Mouse (Mus musculus) bone marrow macrophage, adult 2 months (primary cell): Measurements from ENCODE around the gene Cytip.

Source experiments
- CTCF ChIP-seq: IDR thresholded peaks from 2 replicates; pipeline ENCODE4 v1.5.1; 2012; ENCODE audit warnings: low read depth, mild to moderate bottlenecking, low read length, moderate library complexity
- POLR2A ChIP-seq: IDR thresholded peaks from 2 replicates; pipeline ENCODE4 v1.6.1; 2012; ENCODE audit warnings: mild to moderate bottlenecking, low read depth, low read length, borderline replicate concordance

DNA sequence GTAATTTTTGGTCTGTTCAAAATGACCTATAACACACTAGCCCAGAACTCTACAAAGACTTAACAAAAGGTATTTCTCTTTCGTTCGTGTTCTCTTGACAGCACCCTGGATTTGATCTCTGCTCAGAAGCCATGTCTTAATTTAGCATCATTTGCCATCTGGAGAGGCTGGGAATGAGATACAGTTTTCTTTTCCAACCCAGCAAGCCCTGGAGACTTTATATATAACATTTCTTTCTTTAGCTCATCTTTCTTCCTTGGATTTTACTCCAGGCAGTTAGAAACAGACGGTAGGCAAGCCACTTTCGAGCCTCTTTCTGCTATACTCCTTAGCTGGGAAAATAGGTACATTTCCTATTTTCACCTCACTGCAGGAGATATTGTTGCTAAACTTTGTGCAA is 45.3 kb upstream of the Cytip start:
- TF ChIP-seq POLR2A: no peak
- TF ChIP-seq CTCF: no peak
